Mouse (Mus musculus) testis, postnatal 10 days (tissue): ENCODE results near the gene Synpo2.

Experiments used
- DNase-seq: peaks from one replicate; pipeline ENCODE4 v3.0.0; 2021; ENCODE audit warnings: low spot score

The Synpo2 gene

GRCm38 (mm10) chr3:123235921-123236320 lies at the start of gene Synpo2:
Gene Synpo2, minus strand, starts transcription at chr3:123236149.
- peak; percentile 67 for DNase-seq

GRCm38 (mm10) chr3:123285649-123286048 lies 49.7 kb upstream of the Synpo2 start:
- DNase-seq, result no peak

- DNase-seq, result no peak
Observed at GRCm38 (mm10) chr3:123284284-123284683, 48.3 kb upstream of the Synpo2 start.

- no peak for DNase-seq
Observed at GRCm38 (mm10) chr3:123282866-123283615, 47.1 kb upstream of the Synpo2 start.

- peak; percentile 75 for DNase-seq
Observed at GRCm38 (mm10) chr3:123267741-123268201, 31.8 kb upstream of the Synpo2 start.

- peak; percentile 89 for DNase-seq
Observed at GRCm38 (mm10) chr3:123266753-123267651, 31.1 kb upstream of the Synpo2 start, which contains the start of gene Sec24d. Gene Sec24d, plus strand, starts transcription at chr3:123267455.

- DNase-seq, result no peak
Observed at GRCm38 (mm10) chr3:123264706-123265105, 28.8 kb upstream of the Synpo2 start.

GRCm38 (mm10) chr3:123258709-123259108 lies 22.8 kb upstream of the Synpo2 start:
- no peak for DNase-seq

- no peak for DNase-seq
Observed at GRCm38 (mm10) chr3:123256181-123257101, 20.5 kb upstream of the Synpo2 start.

GRCm38 (mm10) chr3:123245646-123246045 lies 9.7 kb upstream of the Synpo2 start:
- DNase-seq, result no peak

- no peak for DNase-seq
Observed at GRCm38 (mm10) chr3:123244376-123244775, 8.4 kb upstream of the Synpo2 start.

GRCm38 (mm10) chr3:123237446-123237845 lies 1.5 kb upstream of the Synpo2 start:
- no peak for DNase-seq

- DNase-seq, result no peak
Observed at GRCm38 (mm10) chr3:123237039-123237438, 1.1 kb upstream of the Synpo2 start.

GRCm38 (mm10) chr3:123235495-123235894 lies 454 bp downstream of the Synpo2 start:
- DNase-seq, result no peak

- DNase-seq, result peak; percentile 45
Observed at GRCm38 (mm10) chr3:123234191-123234836, 1.6 kb downstream of the Synpo2 start.

GRCm38 (mm10) chr3:123231639-123232038 lies 4.3 kb downstream of the Synpo2 start:
- DNase-seq, result no peak

- DNase-seq, result no peak
Observed at GRCm38 (mm10) chr3:123227276-123227675, 8.7 kb downstream of the Synpo2 start.

- no peak for DNase-seq
Observed at GRCm38 (mm10) chr3:123218646-123219045, 17.3 kb downstream of the Synpo2 start.

- DNase-seq, result no peak
Observed at GRCm38 (mm10) chr3:123208891-123209290, 27.1 kb downstream of the Synpo2 start.

- DNase-seq, result no peak
Observed at GRCm38 (mm10) chr3:123207386-123207785, 28.6 kb downstream of the Synpo2 start.

- DNase-seq, result no peak
Observed at GRCm38 (mm10) chr3:123205485-123205884, 30.5 kb downstream of the Synpo2 start.
